Mouse (Mus musculus) erythroblast, embryonic 14.5 days (primary cell): ENCODE data around the gene Kcnn1. TPM values are rescaled to one million over a fixed set of nuclear protein-coding genes. Genes with fewer than 3 reads are reported as not detected.

ENCODE experiments used
- H3K27me3 ChIP-seq: 2 replicates; pipeline ENCODE4 v1.6.1; 2012; ENCODE audit warnings: inconsistent platforms; ENCODE audit not compliant: control insufficient read depth
- H3K36me3 ChIP-seq: 2 replicates; pipeline ENCODE4 v1.6.1; 2012; ENCODE audit warnings: mild to moderate bottlenecking, inconsistent platforms; ENCODE audit not compliant: control insufficient read depth
- H3K4me1 ChIP-seq: 2 replicates; pipeline ENCODE4 v1.6.1; 2012; ENCODE audit warnings: inconsistent platforms; ENCODE audit not compliant: control insufficient read depth
- H3K4me3 ChIP-seq: replicated peaks from 2 replicates; pipeline ENCODE3; 2012; ENCODE audit warnings: moderate library complexity, mild to moderate bottlenecking, inconsistent platforms
- H3K9me3 ChIP-seq: 2 replicates; pipeline ENCODE4 v1.6.1; 2012; ENCODE audit warnings: low read length, inconsistent platforms, mixed read lengths; ENCODE audit not compliant: control insufficient read depth
- GATA1 ChIP-seq: IDR thresholded peaks from 2 replicates; pipeline ENCODE4 v1.6.1; 2012; ENCODE audit warnings: low read length, inconsistent platforms, mixed read lengths
- TAL1 ChIP-seq: IDR thresholded peaks from 3 replicates; pipeline ENCODE4 v1.6.1; 2012; ENCODE audit warnings: low read length, inconsistent platforms, mixed read lengths
- polyA plus RNA-seq: library from polyadenylated mRNA; stranded (reverse); fragments of >175 nt; gene quantifications from 2 replicates; pipeline ENCODE4 v1.2.3, GENCODE M21; 2012

Gene Kcnn1
- polyA plus RNA-seq, 1 experiment = 0.21 TPM

DNA sequence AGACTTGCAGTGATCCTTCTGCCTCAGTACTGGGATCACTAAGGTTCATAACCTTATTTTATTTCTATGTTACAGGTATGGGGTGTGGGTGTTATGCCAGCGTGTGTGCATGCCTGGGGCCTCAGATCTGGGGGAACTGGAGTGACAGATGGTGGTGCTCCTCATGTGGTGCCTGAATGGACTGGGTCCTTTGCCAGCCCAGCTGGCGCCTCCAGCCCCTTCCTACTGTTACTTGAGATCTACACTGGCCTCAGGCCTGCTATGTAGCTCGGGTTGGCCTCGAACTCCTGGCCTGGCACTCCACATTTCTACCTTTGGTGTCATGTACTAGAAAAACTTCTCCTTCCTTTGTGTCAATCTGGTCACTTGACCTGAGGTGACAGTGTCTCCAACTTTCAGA, 21.1 kb upstream of the Kcnn1 start:
- TF ChIP-seq GATA1 (no peak), TAL1 (no peak)
- Histone ChIP-seq H3K36me3 (no peaks in the 10 kb centered on the region), H3K9me3 (no peaks in the 10 kb centered on the region), H3K27me3 (peaks cover 77% of the 10 kb centered on the region), H3K4me1 (peaks cover 11% of the 10 kb centered on the region), H3K4me3 (no peak overlapping the region)

DNA sequence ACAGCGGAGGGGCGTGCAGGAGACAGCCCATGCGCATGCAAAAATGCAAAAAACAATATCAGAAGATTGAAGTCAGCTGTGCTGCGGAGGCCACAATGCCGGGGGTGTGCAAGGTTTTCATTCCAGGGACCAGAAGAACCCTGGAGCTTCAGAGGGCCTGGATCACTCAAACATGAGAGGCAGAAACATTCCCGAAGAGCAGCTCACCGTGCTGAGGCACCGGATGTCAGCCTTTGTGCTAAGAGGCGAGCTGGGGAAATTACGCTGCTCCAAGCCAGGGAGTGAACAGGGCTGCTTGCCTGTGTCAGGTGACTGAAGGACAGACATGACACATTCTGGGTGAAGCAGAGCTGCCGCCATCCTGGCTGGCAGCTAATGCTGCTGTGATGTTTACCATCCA, 17.5 kb upstream of the Kcnn1 start:
- Histone ChIP-seq H3K9me3 (no peaks in the 10 kb centered on the region), H3K27me3 (peaks cover 50% of the 10 kb centered on the region), H3K4me1 (peaks cover 15% of the 10 kb centered on the region), H3K4me3 (no peak overlapping the region), H3K36me3 (no peaks in the 10 kb centered on the region)
- TF ChIP-seq GATA1 (no peak), TAL1 (no peak)

DNA sequence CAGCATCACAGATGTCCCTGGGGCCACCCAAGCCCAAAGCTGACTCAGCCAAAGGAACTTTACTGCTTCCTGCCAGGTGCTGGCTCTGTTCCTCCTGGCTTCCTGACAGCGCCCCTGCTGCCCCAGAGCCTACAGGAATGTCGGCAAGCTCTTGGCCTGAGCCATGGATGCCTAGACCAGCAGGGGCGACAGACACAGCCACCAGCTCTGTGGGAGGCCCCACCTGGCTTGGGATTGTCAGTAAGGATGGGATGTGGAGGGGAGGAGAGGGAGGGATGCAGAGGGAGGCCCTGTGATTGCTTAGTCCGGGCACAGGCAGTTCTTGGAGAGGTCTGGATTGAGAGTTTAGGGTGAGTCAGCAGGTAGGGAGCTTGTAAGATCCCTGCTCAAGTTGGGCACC, 17.1 kb upstream of the Kcnn1 start:
- Histone ChIP-seq H3K4me1 (peaks cover 15% of the 10 kb centered on the region), H3K27me3 (peaks cover 46% of the 10 kb centered on the region), H3K4me3 (no peak overlapping the region), H3K9me3 (no peaks in the 10 kb centered on the region), H3K36me3 (no peaks in the 10 kb centered on the region)
- TF ChIP-seq TAL1 = no peak
- no peak for TF ChIP-seq GATA1

DNA sequence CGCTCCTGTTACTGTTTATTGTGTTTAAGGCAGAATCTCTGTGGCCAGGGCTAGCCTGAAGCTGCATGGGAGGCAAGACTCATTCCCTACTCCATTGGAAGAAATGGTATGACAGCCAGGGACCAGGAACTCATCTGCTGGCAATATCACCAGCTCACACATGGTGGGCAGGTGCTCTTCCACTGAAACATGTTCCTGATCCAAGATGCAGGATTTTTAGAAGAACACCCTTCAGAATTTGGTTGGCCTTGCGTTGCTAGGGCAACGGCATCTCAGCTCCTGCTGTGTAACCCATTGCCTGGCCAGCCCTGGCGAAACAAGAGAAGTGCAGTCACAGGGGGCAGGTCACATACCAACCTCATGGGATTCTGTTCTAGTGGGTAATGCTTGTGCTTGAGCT, 16.4 kb upstream of the Kcnn1 start:
- peaks cover 41% of the 10 kb centered on the region for H3K27me3 ChIP-seq
- TF ChIP-seq TAL1 (no peak), GATA1 (no peak)
- no peaks in the 10 kb centered on the region for H3K36me3 ChIP-seq
- no peak overlapping the region for H3K4me3 ChIP-seq
- peaks cover 17% of the 10 kb centered on the region for H3K4me1 ChIP-seq
- H3K9me3 ChIP-seq = no peaks in the 10 kb centered on the region

DNA sequence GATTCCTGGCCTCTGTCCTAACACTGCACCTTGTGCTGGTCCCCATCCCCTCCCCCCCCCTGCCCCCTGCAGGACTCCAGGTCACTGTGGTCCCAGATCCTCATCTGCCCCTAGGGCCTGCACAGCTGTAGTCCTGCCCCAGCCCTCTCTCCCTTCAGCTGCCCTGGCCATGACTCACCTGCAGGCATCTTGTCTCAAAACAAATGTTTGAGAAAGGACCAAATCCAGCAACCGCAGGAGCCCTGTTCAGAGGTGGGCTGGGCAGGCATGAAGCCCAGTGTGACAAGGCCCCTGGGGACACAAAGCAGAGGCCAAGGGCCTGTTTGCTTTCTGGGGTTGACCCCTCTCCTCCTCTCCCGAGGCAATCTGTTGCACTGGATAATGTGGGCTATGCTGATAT, 15.1 kb upstream of the Kcnn1 start:
- TF ChIP-seq TAL1 (no peak), GATA1 (no peak)
- no peaks in the 10 kb centered on the region for H3K36me3 ChIP-seq
- H3K4me3 ChIP-seq = no peak overlapping the region
- H3K4me1 ChIP-seq = peaks cover 27% of the 10 kb centered on the region
- peaks cover 34% of the 10 kb centered on the region for H3K27me3 ChIP-seq
- H3K9me3 ChIP-seq = no peaks in the 10 kb centered on the region

DNA sequence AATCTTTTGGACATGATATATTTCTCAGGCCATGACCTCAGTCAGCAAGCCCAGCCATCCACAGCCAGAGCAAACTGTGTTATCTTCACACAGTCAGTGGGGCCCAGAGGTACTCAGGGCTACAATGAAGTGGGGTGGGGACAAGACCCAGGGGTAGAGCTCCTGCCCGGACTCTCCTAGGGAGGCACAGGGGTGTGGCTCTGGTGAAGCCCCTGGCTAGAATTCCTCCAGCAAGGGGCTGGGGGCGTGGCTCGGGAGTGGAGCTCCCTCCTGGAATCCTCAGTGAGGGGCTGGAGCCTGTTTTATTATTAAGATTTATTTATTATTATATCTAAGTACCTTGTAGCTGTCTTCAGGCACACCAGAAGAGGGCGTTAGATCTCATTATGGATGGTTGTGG, 13.3 kb upstream of the Kcnn1 start:
- Histone ChIP-seq H3K4me1 (peaks cover 42% of the 10 kb centered on the region), H3K36me3 (peaks cover 4% of the 10 kb centered on the region), H3K9me3 (no peaks in the 10 kb centered on the region), H3K4me3 (no peak overlapping the region), H3K27me3 (peaks cover 26% of the 10 kb centered on the region)
- no peak for TF ChIP-seq TAL1
- TF ChIP-seq GATA1 = no peak

DNA sequence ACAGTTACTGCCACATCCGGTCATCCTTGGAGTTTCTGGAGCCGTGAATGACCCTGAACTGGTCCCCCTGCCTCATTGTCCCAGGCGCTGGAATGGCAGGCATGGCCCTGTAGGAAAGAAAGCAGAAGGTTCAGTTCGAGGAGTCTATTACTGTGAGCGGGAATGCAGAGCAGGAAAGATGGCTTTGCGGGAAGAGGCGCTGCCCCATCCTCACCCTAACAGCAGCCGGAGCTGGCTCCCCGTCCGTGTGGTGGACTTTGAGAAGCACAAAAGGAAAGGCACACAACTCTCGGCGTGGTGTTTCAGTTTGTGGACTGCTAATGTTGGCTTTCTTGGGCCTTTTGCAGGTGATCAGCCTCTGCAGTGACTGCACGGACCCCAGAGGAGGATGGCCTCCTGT, 11.4 kb upstream of the Kcnn1 start:
- no peaks in the 10 kb centered on the region for H3K9me3 ChIP-seq
- TF ChIP-seq GATA1 (no peak), TAL1 (no peak)
- peaks cover 13% of the 10 kb centered on the region for H3K36me3 ChIP-seq
- H3K4me3 ChIP-seq = no peak overlapping the region
- peaks cover 9% of the 10 kb centered on the region for H3K27me3 ChIP-seq
- H3K4me1 ChIP-seq = peaks cover 53% of the 10 kb centered on the region

DNA sequence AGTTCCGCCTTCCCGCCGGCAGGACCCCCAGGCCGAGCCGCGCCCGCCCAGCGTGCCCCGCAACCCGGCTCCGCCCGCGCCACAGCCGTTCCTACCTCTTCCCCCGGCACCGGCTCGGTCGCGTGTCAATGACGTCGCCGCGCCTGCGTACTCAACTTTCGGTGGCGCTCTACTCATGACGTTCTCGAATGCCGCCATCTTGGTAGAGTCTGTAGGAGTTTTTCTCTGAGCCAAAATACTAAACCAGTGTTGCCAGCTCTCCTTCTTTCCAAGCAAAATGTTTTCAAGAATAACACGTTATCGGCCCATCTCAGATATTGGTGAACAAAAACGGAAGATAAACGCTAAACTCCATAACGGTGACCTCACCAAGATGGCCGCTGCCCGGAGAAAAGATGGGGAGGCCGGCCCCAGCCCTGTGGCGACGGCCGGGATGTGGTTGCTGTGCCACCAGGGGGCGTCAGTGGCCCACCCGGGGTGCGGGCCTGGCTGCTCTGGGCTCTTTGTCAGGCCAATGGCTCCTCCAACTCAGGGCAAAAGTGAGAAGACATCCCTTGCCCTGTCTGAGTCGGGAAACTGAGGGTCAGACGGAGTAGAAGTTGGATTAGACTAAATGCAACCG, 10.4 kb upstream of the Kcnn1 start, which contains the start of gene Ccdc124:
TSS of gene Ccdc124 (minus strand) at position 572 of the 622 bp plus-strand sequence.
- Histone ChIP-seq H3K36me3 (peaks cover 18% of the 10 kb centered on the region), H3K9me3 (no peaks in the 10 kb centered on the region), H3K4me3 (peak within 1 kb of the TSS; percentile 89), H3K27me3 (peaks cover 5% of the 10 kb centered on the region), H3K4me1 (peaks cover 63% of the 10 kb centered on the region)
- TF ChIP-seq GATA1 (no peak), TAL1 (no peak)

DNA sequence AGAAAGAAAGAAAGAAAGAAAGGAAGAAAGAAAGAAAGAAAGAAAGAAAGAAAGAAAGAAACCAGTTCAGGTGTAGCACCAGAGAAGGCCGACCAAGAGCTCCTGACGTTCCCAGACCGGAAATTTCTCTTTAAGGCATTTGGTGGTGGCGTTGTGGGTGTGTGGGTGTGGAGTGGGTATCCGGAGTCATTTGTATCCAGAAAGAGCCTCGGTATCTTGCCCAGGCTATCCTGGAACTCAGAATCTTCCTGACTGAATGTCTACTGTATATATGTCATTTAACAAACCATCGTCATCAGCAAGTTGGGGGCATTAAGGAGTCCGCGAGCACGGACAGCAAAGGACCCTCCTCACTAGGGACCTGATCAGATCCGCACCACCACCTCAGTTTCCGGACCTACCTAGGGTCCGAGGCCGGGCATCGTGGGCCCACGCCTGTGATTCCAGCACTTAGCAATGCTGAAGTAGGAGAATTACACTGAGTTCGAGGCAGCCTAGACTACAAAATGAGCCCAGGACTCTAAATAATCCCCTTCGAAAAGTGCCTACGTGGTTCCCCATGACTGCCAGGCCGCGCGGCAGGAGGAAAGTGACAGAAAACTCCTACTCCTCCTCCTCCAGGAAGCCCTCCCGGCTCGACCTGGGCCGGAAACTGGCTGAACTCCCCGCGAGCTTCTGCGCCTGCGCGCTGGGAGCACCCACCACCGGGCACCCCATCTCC, 9.7 kb upstream of the Kcnn1 start:
- Histone ChIP-seq H3K9me3 (no peaks in the 10 kb centered on the region), H3K4me1 (peaks cover 67% of the 10 kb centered on the region), H3K27me3 (no peaks in the 10 kb centered on the region), H3K4me3 (peak overlapping the region; percentile 89), H3K36me3 (peaks cover 24% of the 10 kb centered on the region)
- TF ChIP-seq TAL1 (no peak), GATA1 (no peak)
